In genomic region chr14:31217666-31218065, GRCm38 (mm10) we compare ENCODE assay signal across 7 mouse cellular contexts. TPM values are rescaled to one million over a fixed set of nuclear protein-coding genes. Genes with fewer than 3 reads are reported as not detected.
DNase-seq lines count a peak whose midpoint lies in the region; ATAC-seq and TF ChIP-seq lines count a peak whose summit lies in the region.

Gene Sema3g, plus strand, starts transcription at chr14:31217860.

- DNase-seq in MEL (ENCODE audit: low read depth, low spot score) = peak; percentile 65
- DNase-seq in adrenal gland, postnatal 36 days = peak; percentile 73 to 74
- DNase-seq in heart, postnatal 4 days = peak; percentile 82
- DNase-seq in urinary bladder, postnatal 4 days (ENCODE audit: low spot score in 2 of 2) = peak; percentile 67 to 74

- H3K9me3 ChIP-seq in MEL (replicated peaks; ENCODE audit: insufficient read depth, low read length) = no peaks in the 10 kb centered on the region
- H3K9me3 ChIP-seq in embryonic facial prominence, embryonic 15.5 days (replicated peaks) = no peaks in the 10 kb centered on the region
- no peaks in the 10 kb centered on the region for H3K9me3 ChIP-seq in limb, embryonic 12.5 days
- H3K9me3 ChIP-seq in midbrain, embryonic 13.5 days = no peaks in the 10 kb centered on the region

- H3K36me3 ChIP-seq in MEL (ENCODE audit: control insufficient read depth in 1 of 2, insufficient read depth in 2 of 2, low read length in 2 of 2) = no peaks in the 10 kb centered on the region
- H3K36me3 ChIP-seq in embryonic facial prominence, embryonic 15.5 days = no peaks in the 10 kb centered on the region
- no peaks in the 10 kb centered on the region for H3K36me3 ChIP-seq in limb, embryonic 12.5 days
- no peaks in the 10 kb centered on the region for H3K36me3 ChIP-seq in midbrain, embryonic 13.5 days

- peaks cover 0 to 5% of the 10 kb centered on the region in 2 experiments; a peak in 2 of 4 replicates for H3K27me3 ChIP-seq in MEL (ENCODE audit: control insufficient read depth in 1 of 2, insufficient read depth in 2 of 2, low read length in 2 of 2)
- no peaks in the 10 kb centered on the region; the same call in 1 of the 2 replicates for H3K27me3 ChIP-seq in embryonic facial prominence, embryonic 15.5 days
- no peaks in the 10 kb centered on the region; the same call in 1 of the 2 replicates for H3K27me3 ChIP-seq in limb, embryonic 12.5 days
- no peaks in the 10 kb centered on the region for H3K27me3 ChIP-seq in midbrain, embryonic 13.5 days

- H3K4me1 ChIP-seq in MEL (ENCODE audit: control insufficient read depth in 1 of 2, insufficient read depth in 2 of 2, low read length in 2 of 2) = peaks cover 0 to 2% of the 10 kb centered on the region in 2 experiments; a peak in 1 of 4 replicates
- H3K4me1 ChIP-seq in embryonic facial prominence, embryonic 15.5 days = peaks cover 24% of the 10 kb centered on the region
- peaks cover 22% of the 10 kb centered on the region for H3K4me1 ChIP-seq in limb, embryonic 12.5 days (replicated peaks)
- peaks cover 17% of the 10 kb centered on the region for H3K4me1 ChIP-seq in midbrain, embryonic 13.5 days (replicated peaks)

- TF ChIP-seq EP300 in MEL (IDR thresholded peaks at IDR 0.05; ENCODE audit: low read depth in 1 of 2, low read length in 2 of 2) = no peak

- H3K4me2 ChIP-seq in embryonic facial prominence, embryonic 15.5 days (replicated peaks) = peak within 1 kb of the TSS; percentile 24
- H3K4me2 ChIP-seq in limb, embryonic 12.5 days = peak within 1 kb of the TSS; percentile 36
- H3K4me2 ChIP-seq in midbrain, embryonic 13.5 days (replicated peaks) = peak within 1 kb of the TSS; percentile 11

- WGBS in embryonic facial prominence, embryonic 15.5 days = 14% methylated on average over 11 of the region's 11 CpGs
- 6% methylated on average over 11 of the region's 11 CpGs for WGBS in limb, embryonic 12.5 days
- 13% methylated on average over 11 of the region's 11 CpGs for WGBS in midbrain, embryonic 13.5 days

- TF ChIP-seq RAD21 in MEL (IDR thresholded peaks at IDR 0.05; ENCODE audit: low read depth, low read length) = no peak

- ATAC-seq in embryonic facial prominence, embryonic 15.5 days (ENCODE audit: insufficient number of reproducible peaks, low FRiP score, low TSS enrichment, low read depth) = 0 out of 2 replicates have a peak, but pooled peaks have one; percentile 39
- ATAC-seq in limb, embryonic 12.5 days (ENCODE audit: insufficient number of reproducible peaks, insufficient read depth, low FRiP score, low TSS enrichment, low read depth) = peak; percentile 52; the same call in 1 of the 2 replicates
- ATAC-seq in midbrain, embryonic 13.5 days = peak; percentile 71

- no peaks in the 10 kb centered on the region for H3K79me2 ChIP-seq in MEL (ENCODE audit: control insufficient read depth, insufficient read depth, low read length, poor library complexity)

- H3K4me3 ChIP-seq in MEL (ENCODE audit: control insufficient read depth in 1 of 2, insufficient read depth in 1 of 2, low read depth in 2 of 2, low read length in 2 of 2) = no peak within 1 kb of the TSS
- no peak within 1 kb of the TSS; the same call in 1 of the 2 replicates for H3K4me3 ChIP-seq in embryonic facial prominence, embryonic 15.5 days (replicated peaks)
- H3K4me3 ChIP-seq in limb, embryonic 12.5 days (replicated peaks) = no peak within 1 kb of the TSS; the same call in 1 of the 2 replicates
- no peak within 1 kb of the TSS for H3K4me3 ChIP-seq in midbrain, embryonic 13.5 days (replicated peaks)

- no peak for TF ChIP-seq POLR2A in MEL (IDR thresholded peaks at IDR 0.05; ENCODE audit: control insufficient read depth in 1 of 2, insufficient read depth in 1 of 2, low read depth in 1 of 2, low read length in 2 of 2, poor library complexity in 1 of 2)

- H3K27ac ChIP-seq in MEL (ENCODE audit: control insufficient read depth, low read depth, low read length) = no peak within 1 kb of the TSS
- no peak within 1 kb of the TSS for H3K27ac ChIP-seq in embryonic facial prominence, embryonic 15.5 days (replicated peaks)
- no peak within 1 kb of the TSS for H3K27ac ChIP-seq in limb, embryonic 12.5 days
- H3K27ac ChIP-seq in midbrain, embryonic 13.5 days = peak within 1 kb of the TSS; percentile 30; the same call in 1 of the 2 replicates

- no peak within 1 kb of the TSS; the same call in 1 of the 2 replicates for H3K9ac ChIP-seq in MEL (ENCODE audit: control insufficient read depth, low read depth, low read length, poor library complexity, severe bottlenecking)
- H3K9ac ChIP-seq in embryonic facial prominence, embryonic 15.5 days = no peak within 1 kb of the TSS
- H3K9ac ChIP-seq in limb, embryonic 12.5 days (replicated peaks) = peak within 1 kb of the TSS; percentile 23; the same call in 1 of the 2 replicates
- peak within 1 kb of the TSS; percentile 41; the same call in 1 of the 2 replicates for H3K9ac ChIP-seq in midbrain, embryonic 13.5 days (replicated peaks)

- peak in 2 of 3 experiments; percentile 26 to 33; a peak in 4 of 6 replicates for TF ChIP-seq CTCF in MEL (IDR thresholded peaks at IDR 0.05 in 2 of 3, conservative IDR thresholded peaks at IDR 0.05 in 1 of 3; ENCODE audit: control insufficient read depth in 1 of 3, insufficient read depth in 1 of 3, low read depth in 2 of 3, low read length in 3 of 3, poor library complexity in 1 of 3, severe bottlenecking in 1 of 3)

TF ChIP-seq in MEL, 35 proteins besides CTCF, POLR2A, EP300 and RAD21:
- TF ChIP-seq NRF1 (IDR thresholded peaks at IDR 0.05; ENCODE audit: insufficient read depth, low read depth, low read length, poor library complexity, severe bottlenecking) (no peak), MXI1 (IDR thresholded peaks at IDR 0.05; ENCODE audit: low read depth, low read length) (no peak), USF1 (IDR thresholded peaks at IDR 0.05; ENCODE audit: low read depth, low read length) (no peak), KAT2A (conservative IDR thresholded peaks at IDR 0.05; ENCODE audit: low read depth, low read length) (no peak), HCFC1 (IDR thresholded peaks at IDR 0.05; ENCODE audit: low read depth, low read length) (no peak), MAFK (IDR thresholded peaks at IDR 0.05; ENCODE audit: borderline replicate concordance, low read depth, low read length) (no peak), TAL1 (IDR thresholded peaks at IDR 0.05; ENCODE audit: low read length) (no peak), MAX (IDR thresholded peaks at IDR 0.05; ENCODE audit: low read length) (no peak), ZC3H11A (IDR thresholded peaks at IDR 0.05; ENCODE audit: low read depth, low read length) (no peak), JUND (IDR thresholded peaks at IDR 0.05; ENCODE audit: low read depth, low read length) (no peak), USF2 (IDR thresholded peaks at IDR 0.05; ENCODE audit: borderline replicate concordance in 1 of 2, insufficient read depth in 1 of 2, low read depth in 1 of 2, low read length in 2 of 2) (no peak), TBP (IDR thresholded peaks at IDR 0.05; ENCODE audit: low read depth, low read length) (no peak), SMC3 (IDR thresholded peaks at IDR 0.05; ENCODE audit: low read depth, low read length) (no peak), RCOR1 (IDR thresholded peaks at IDR 0.05; ENCODE audit: low read depth, low read length) (no peak), ZKSCAN1 (IDR thresholded peaks at IDR 0.05; ENCODE audit: low read depth, low read length) (no peak), CHD1 (IDR thresholded peaks at IDR 0.05; ENCODE audit: low read depth, low read length) (no peak), POLR2AphosphoS5 (IDR thresholded peaks at IDR 0.05; ENCODE audit: borderline replicate concordance, low read depth, low read length) (no peak)

RNA-seq across cellular contexts. Expression of gene Sema3g, which starts in this region (rescaled TPM):
- 0.03 and 0.04 TPM in 2 replicates for total RNA-seq in MEL (2012; rRNA removed)
- polyA plus RNA-seq in MEL (2012; ENCODE audit: insufficient read depth in 1 of 2, insufficient read length in 2 of 2, low read depth in 1 of 2, low replicate concordance in 2 of 2, missing spikeins in 1 of 2) = under 1 TPM in 1 of 2 experiments, not detected in 1; 0.25 TPM
- 1 to 10 TPM; 5.7 to 9.6 TPM for total RNA-seq in adrenal gland, postnatal 36 days (2021)
- polyA plus RNA-seq in embryonic facial prominence, embryonic 15.5 days (2015; fragmentation: Nextera tagmentation; extraction: Ambion mirVana) = 1.3 and 1.8 TPM in 2 replicates
- 10 to 100 TPM in 1 of 2 experiments, 1 to 10 TPM in 1; 9.2 to 11.4 TPM for total RNA-seq in heart, postnatal 4 days (2021)
- polyA plus RNA-seq in limb, embryonic 12.5 days (2016; fragmentation: Nextera tagmentation; extraction: Ambion mirVana) = 0.58 and 0.84 TPM in 2 replicates
- polyA plus RNA-seq in midbrain, embryonic 13.5 days (2015; fragmentation: Nextera tagmentation; extraction: Ambion mirVana) = 0.76 and 0.83 TPM in 2 replicates

Comparison
In these comparisons a context has a peak if more than half of its experiments do, and no peak if none do; other contexts are left out.
1. Peak in DNase-seq in MEL; RNA of the gene not detected or under 1 TPM.
2. Peak in ATAC-seq, H3K9ac ChIP-seq and H3K4me2 ChIP-seq in limb, embryonic 12.5 days; RNA of the gene not detected or under 1 TPM.
3. Peak in ATAC-seq, H3K27ac ChIP-seq, H3K9ac ChIP-seq and H3K4me2 ChIP-seq in midbrain, embryonic 13.5 days; RNA of the gene not detected or under 1 TPM.